Mouse (Mus musculus): ENCODE results near the gene Gpatch3. TPM values are rescaled to one million over a fixed set of nuclear protein-coding genes. Genes with fewer than 3 reads are reported as not detected.

The Gpatch3 gene
- 3.1 and 3.7 TPM in 2 replicates for polyA plus RNA-seq (2012; rRNA removed)

GRCm38 (mm10) chr4:133574070-133574842 is at the start of gene Gpatch3:
TSS of gene Gpatch3 (plus strand) at chr4:133574745.

GRCm38 (mm10) chr4:133545272-133546231 is 29.0 kb upstream of the Gpatch3 start, which contains the start of gene Nudc:
TSS of gene Nudc (minus strand) at chr4:133545996.

GRCm38 (mm10) chr4:133552768-133553447 is 21.6 kb upstream of the Gpatch3 start, which contains the start of gene Nr0b2:
TSS of gene Nr0b2 (plus strand) at chr4:133553376.

GRCm38 (mm10) chr4:133584059-133584951 is 9.8 kb downstream of the Gpatch3 start, which contains the start of gene Gpn2:
TSS of gene Gpn2 (plus strand) at chr4:133584362.

GRCm38 (mm10) chr4:133601721-133602218 is 27.2 kb downstream of the Gpatch3 start, which contains the start of gene Sfn:
TSS of gene Sfn (minus strand) at chr4:133602168.

Other genes starting within 250 kb of the Gpatch3 start
- gene Wdtc1, start 221.3 kb upstream of the Gpatch3 start, polyA plus RNA-seq (2012; rRNA removed): 5.4 and 6.4 TPM in 2 replicates
- 5.6 and 6.9 TPM in 2 replicates for gene Slc9a1, start 205.0 kb upstream of the Gpatch3 start, polyA plus RNA-seq (2012; rRNA removed)
- 0.01 and 0.06 TPM in 2 replicates for gene Tent5b, start 94.6 kb upstream of the Gpatch3 start, polyA plus RNA-seq (2012; rRNA removed)
- gene Trnp1, start 76.2 kb upstream of the Gpatch3 start, polyA plus RNA-seq (2012; rRNA removed): 0.05 and 0.15 TPM in 2 replicates
- gene Kdf1, start 55.8 kb upstream of the Gpatch3 start, polyA plus RNA-seq (2012; rRNA removed): 0.25 and 0.28 TPM in 2 replicates
- gene Nudc, start 28.7 kb upstream of the Gpatch3 start, polyA plus RNA-seq (2012; rRNA removed): 139 and 147 TPM in 2 replicates
- gene Nr0b2, start 21.4 kb upstream of the Gpatch3 start, polyA plus RNA-seq (2012; rRNA removed): 0.32 and 0.50 TPM in 2 replicates
- gene Gpn2, start 9.6 kb downstream of the Gpatch3 start, polyA plus RNA-seq (2012; rRNA removed): 12.7 and 14.3 TPM in 2 replicates
- 0.36 and 0.89 TPM in 2 replicates for gene Sfn, start 27.4 kb downstream of the Gpatch3 start, polyA plus RNA-seq (2012; rRNA removed)
- gene Zdhhc18, start 75.4 kb downstream of the Gpatch3 start, polyA plus RNA-seq (2012; rRNA removed): 3.5 TPM in 2 replicates
- gene Pigv, start 97.9 kb downstream of the Gpatch3 start, polyA plus RNA-seq (2012; rRNA removed): 3.1 and 3.8 TPM in 2 replicates
- 9.7 and 12.6 TPM in 2 replicates for gene Arid1a, start 182.0 kb downstream of the Gpatch3 start, polyA plus RNA-seq (2012; rRNA removed)

Measured in liver, embryonic 14 days (tissue).